Mouse (Mus musculus) bone marrow, adult 2 months (tissue): ENCODE measurements around the gene Ltc4s.

Experiments
- CTCF ChIP-seq: fragments of 200-500 bp; IDR thresholded peaks from 2 replicates; pipeline ENCODE4 v1.5.1; 2011; ENCODE audit warnings: low read length, control low read depth; ENCODE audit not compliant: control insufficient read depth, insufficient read depth
- POLR2A ChIP-seq: fragments of 200-500 bp; IDR thresholded peaks from 2 replicates; pipeline ENCODE4 v1.6.1; 2011; ENCODE audit warnings: low read depth, mild to moderate bottlenecking, control low read depth, low read length, borderline replicate concordance; ENCODE audit not compliant: control insufficient read depth

DNA sequence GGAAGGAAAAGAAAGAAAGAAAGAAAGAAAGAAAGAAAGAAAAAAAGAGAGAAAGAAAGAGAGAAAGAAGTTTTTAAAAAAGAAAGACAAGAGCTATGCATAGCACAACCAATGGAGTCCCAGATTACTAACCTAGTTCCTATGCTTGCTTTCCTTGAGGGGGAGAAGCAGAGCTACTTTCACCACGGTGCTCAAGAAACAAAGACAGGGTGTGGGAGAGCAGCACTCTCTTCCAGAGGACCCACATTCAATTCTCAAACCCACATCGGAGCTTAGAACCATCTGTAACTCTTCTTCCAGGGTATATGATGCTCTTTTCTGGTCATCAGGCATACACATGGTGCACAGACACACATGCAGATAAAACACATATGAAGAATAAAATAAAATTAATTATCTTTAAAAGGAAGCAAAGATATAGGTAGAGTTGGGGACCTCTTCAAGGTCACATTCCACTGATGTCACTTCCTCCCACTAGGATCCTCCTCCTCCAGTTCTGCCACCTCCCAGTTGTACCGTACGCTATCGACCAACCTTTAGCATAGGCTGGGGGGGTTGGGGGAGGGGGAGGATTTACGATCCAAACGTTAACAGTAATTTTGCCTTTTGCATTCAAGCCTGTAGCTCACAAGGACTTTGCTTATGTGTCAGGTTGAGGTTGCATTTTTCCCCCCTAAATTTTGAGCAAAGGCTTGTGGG is 10.2 kb upstream of the Ltc4s start:
- TF ChIP-seq CTCF (no peak), POLR2A (no peak)
